Comparison of ENCODE assay signal across 24 mouse cellular contexts in the genomic region with DNA sequence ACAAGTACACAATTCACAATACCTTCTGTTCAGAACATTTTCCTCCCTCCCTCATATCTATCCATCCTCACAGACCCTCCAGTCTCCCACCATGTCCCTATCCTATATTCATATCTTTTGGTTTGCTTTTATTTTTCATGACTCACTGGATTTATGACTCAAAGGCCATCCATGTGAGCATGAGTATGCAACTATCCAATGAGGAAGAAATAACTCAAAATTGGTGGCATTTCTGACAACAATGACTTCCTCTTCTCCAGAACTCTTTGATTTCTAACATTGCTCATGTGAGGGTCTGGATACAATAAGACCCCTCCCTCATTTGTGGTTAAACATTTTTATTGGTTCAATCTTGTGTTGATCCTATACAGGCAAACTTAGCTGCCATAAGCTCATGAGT. TPM values are rescaled to one million over a fixed set of nuclear protein-coding genes. Genes with fewer than 3 reads are reported as not detected.
"Had no signal": no experiment of that assay in that cellular context is flagged by ENCODE, and none has a peak within 500 bp of the region (broad histone marks: within the 10 kb centered on the region; RNA-seq: fewer than 3 reads in every experiment).

No protein-coding gene starts in this region.

- ATAC-seq: midbrain, embryonic 13.5 days; midbrain, embryonic 15.5 days had no signal

- H3K4me3 ChIP-seq: megakaryocyte, embryonic 14.5 days; midbrain, embryonic 13.5 days; midbrain, embryonic 15.5 days; neural tube, embryonic 12.5 days had no signal

- DNase-seq: lung, adult 18-20 months; lung, embryonic 14.5 days; lung, postnatal 10 days; lung, postnatal 4 days; right cerebral cortex, postnatal 14 days; right cerebral cortex, postnatal 4 days; spleen, adult 18-20 months; thymus, adult 18-20 months; thymus, postnatal 14 days; thymus, postnatal 4 days had no signal

- H3K27ac ChIP-seq: liver, embryonic 14.5 days; midbrain, embryonic 13.5 days; midbrain, embryonic 15.5 days; neural tube, embryonic 12.5 days had no signal

RNA-seq across cellular contexts. Expression of gene Vmn2r26, which starts 24.0 kb away (rescaled TPM):
- total RNA-seq: midbrain, postnatal 0 days had no signal
- polyA plus RNA-seq: liver, embryonic 14.5 days; liver, embryonic 16.5 days; lung, embryonic 14.5 days; lung, embryonic 16.5 days; midbrain, embryonic 11.5 days; midbrain, embryonic 13.5 days; midbrain, embryonic 15.5 days; midbrain, postnatal 0 days; neural tube, embryonic 12.5 days; neural tube, embryonic 14.5 days; small intestine, adult 2 months; stomach, embryonic 14.5 days; stomach, embryonic 16.5 days; thymus, postnatal 0 days had no signal
